In genomic region chr1:179476461-179477156, GRCm38 (mm10) we compare ENCODE assay signal across 9 mouse cellular contexts. TPM values are rescaled to one million over a fixed set of nuclear protein-coding genes. Genes with fewer than 3 reads are reported as not detected.
DNase-seq lines count a peak whose midpoint lies in the region; ATAC-seq and TF ChIP-seq lines count a peak whose summit lies in the region.
"Had no signal": no experiment of that assay in that cellular context is flagged by ENCODE, and none has a peak within 500 bp of the region (broad histone marks: within the 10 kb centered on the region; RNA-seq: fewer than 3 reads in every experiment).

No protein-coding gene starts in this region.

- peak; percentile 7 for DNase-seq in kidney, adult 11 months
- no peak for DNase-seq in kidney, postnatal 14 days
- peak; percentile 61 for DNase-seq in NIH3T3 (ENCODE audit: low read depth)
- peak; percentile 25 for DNase-seq in heart, postnatal 0 days (ENCODE audit: low spot score)
- no peak for DNase-seq in right cerebral cortex, adult 2 months (ENCODE audit: low spot score in 2 of 2)
- no peak for DNase-seq in gastrocnemius, adult 18-20 months (ENCODE audit: low spot score)
- DNase-seq in adrenal gland, postnatal 10 days, result no peak

- no peaks in the 10 kb centered on the region for H3K27me3 ChIP-seq in heart, postnatal 0 days (ENCODE audit: control insufficient read depth, insufficient read depth, low read length)
- no peaks in the 10 kb centered on the region for H3K27me3 ChIP-seq in midbrain, embryonic 12.5 days

- H3K9me3 ChIP-seq in heart, postnatal 0 days (replicated peaks; ENCODE audit: control insufficient read depth, low read length), result 0 out of 2 replicates have a peak, but pooled peaks cover 2% of the 10 kb centered on the region
- 0 out of 2 replicates have a peak, but pooled peaks cover 11% of the 10 kb centered on the region for H3K9me3 ChIP-seq in midbrain, embryonic 12.5 days

- no peak overlapping the region for H3K4me3 ChIP-seq in heart, postnatal 0 days (ENCODE audit: low read depth, low read length)
- H3K4me3 ChIP-seq in midbrain, embryonic 12.5 days, result no peak overlapping the region
- H3K4me3 ChIP-seq: limb, embryonic 13.5 days had no signal

- H3K9ac ChIP-seq in heart, postnatal 0 days (replicated peaks; ENCODE audit: low read depth, low read length), result no peak overlapping the region
- no peak overlapping the region for H3K9ac ChIP-seq in midbrain, embryonic 12.5 days (replicated peaks)
- H3K9ac ChIP-seq: limb, embryonic 13.5 days had no signal

- peak; percentile 52 for TF ChIP-seq CTCF in heart, postnatal 0 days (IDR thresholded peaks at IDR 0.05; ENCODE audit: low read depth)

- no peak overlapping the region for H3K27ac ChIP-seq in heart, postnatal 0 days (ENCODE audit: low read depth)
- no peak overlapping the region for H3K27ac ChIP-seq in midbrain, embryonic 12.5 days (replicated peaks)
- H3K27ac ChIP-seq: limb, embryonic 13.5 days had no signal

- ATAC-seq in heart, postnatal 0 days (ENCODE audit: insufficient read depth, low read depth), result peak; percentile 72; the same call in 1 of the 2 replicates
- peak; percentile 60 for ATAC-seq in midbrain, embryonic 12.5 days (ENCODE audit: low FRiP score, low read depth)

- 40% methylated on average over 6 of the region's 6 CpGs for WGBS in heart, postnatal 0 days
- 61% methylated on average over 6 of the region's 6 CpGs for WGBS in midbrain, embryonic 12.5 days

- H3K4me2 ChIP-seq in heart, postnatal 0 days (ENCODE audit: low read depth, low read length), result no peak overlapping the region
- H3K4me2 ChIP-seq in midbrain, embryonic 12.5 days (replicated peaks), result no peak overlapping the region
- H3K4me2 ChIP-seq: limb, embryonic 13.5 days had no signal

- TF ChIP-seq EP300 in heart, postnatal 0 days (IDR thresholded peaks at IDR 0.05; ENCODE audit: low read depth), result no peak

- no peaks in the 10 kb centered on the region for H3K36me3 ChIP-seq in heart, postnatal 0 days (replicated peaks; ENCODE audit: control insufficient read depth, insufficient read depth, low read length)
- H3K36me3 ChIP-seq in midbrain, embryonic 12.5 days, result no peaks in the 10 kb centered on the region

- H3K4me1 ChIP-seq in heart, postnatal 0 days (ENCODE audit: control insufficient read depth, insufficient read depth), result no peaks in the 10 kb centered on the region; the same call in 1 of the 2 replicates
- no peaks in the 10 kb centered on the region for H3K4me1 ChIP-seq in midbrain, embryonic 12.5 days

RNA-seq across cellular contexts. Expression of gene Smyd3, which starts 41.2 kb away (rescaled TPM):
- total RNA-seq in heart, postnatal 0 days (2014; rRNA removed; ENCODE audit: low replicate concordance), result 6.2 and 11.6 TPM in 2 replicates
- polyA plus RNA-seq in heart, postnatal 0 days (2015; fragmentation: Nextera tagmentation; extraction: Ambion mirVana), result 6.4 and 7.0 TPM in 2 replicates
- polyA plus RNA-seq in midbrain, embryonic 12.5 days (2016; fragmentation: Nextera tagmentation; extraction: Ambion mirVana), result 12.2 and 14.3 TPM in 2 replicates
- 1 to 10 TPM; 5.1 to 5.2 TPM for total RNA-seq in gastrocnemius, adult 18-20 months (2021)
- 1 to 10 TPM; 6.0 to 8.0 TPM for total RNA-seq in adrenal gland, postnatal 10 days (2021)

Comparison
In these comparisons a context has a peak if more than half of its experiments do, and no peak if none do; other contexts are left out.
1. DNase-seq: peak in kidney, adult 11 months (single experiment), NIH3T3 (single experiment) and heart, postnatal 0 days (single experiment); none in kidney, postnatal 14 days (single experiment), right cerebral cortex, adult 2 months (0 of 2), gastrocnemius, adult 18-20 months (single experiment) and adrenal gland, postnatal 10 days (single experiment).